Mouse (Mus musculus) heart, embryonic 11.5 days (tissue): ENCODE data around the gene Gna12. TPM values are rescaled to one million over a fixed set of nuclear protein-coding genes. Genes with fewer than 3 reads are reported as not detected.

Source experiments
- ATAC-seq: fragments of 200-750 bp; cut with Nextera tagmentation; replicated peaks from 2 replicates; pipeline ENCODE4 v1.8.0; 2017; ENCODE audit warnings: moderate library complexity; ENCODE audit not compliant: insufficient number of reproducible peaks, low FRiP score, low TSS enrichment
- H3K27ac ChIP-seq: fragments of 300-500 bp; sonication (generic); 2 replicates; pipeline ENCODE4 v1.5.1; 2014; ENCODE audit warnings: mild to moderate bottlenecking, low read depth, low read length
- H3K27me3 ChIP-seq: fragments of 300-500 bp; sonication (generic); 2 replicates; pipeline ENCODE4 v1.6.1; 2014; ENCODE audit warnings: mild to moderate bottlenecking, low read length, mixed read lengths; ENCODE audit not compliant: control insufficient read depth, insufficient read depth
- H3K36me3 ChIP-seq: fragments of 300-500 bp; sonication (generic); 2 replicates; pipeline ENCODE4 v1.6.1; 2014; ENCODE audit warnings: mild to moderate bottlenecking, low read length, moderate library complexity, mixed read lengths; ENCODE audit not compliant: control insufficient read depth, insufficient read depth
- H3K4me1 ChIP-seq: fragments of 300-500 bp; sonication (generic); 2 replicates; pipeline ENCODE4 v1.6.1; 2014; ENCODE audit warnings: low read length; ENCODE audit not compliant: control insufficient read depth, insufficient read depth
- H3K4me2 ChIP-seq: fragments of 300-500 bp; sonication (generic); 2 replicates; pipeline ENCODE4 v1.6.1; 2014; ENCODE audit warnings: mild to moderate bottlenecking, moderate library complexity
- H3K4me3 ChIP-seq: fragments of 300-500 bp; sonication (generic); 2 replicates; pipeline ENCODE4 v1.5.1; 2014; ENCODE audit warnings: low read depth, low read length
- H3K9ac ChIP-seq: fragments of 300-500 bp; sonication (generic); 2 replicates; pipeline ENCODE4 v1.6.1; 2014; ENCODE audit warnings: mild to moderate bottlenecking, low read depth, low read length, moderate library complexity
- H3K9me3 ChIP-seq: fragments of 300-500 bp; sonication (generic); replicated peaks from 2 replicates; pipeline ENCODE4 v1.6.1; 2016; ENCODE audit warnings: low read length; ENCODE audit not compliant: control insufficient read depth
- WGBS: fragments of 180-500 bp; shearing (Covaris S2); extraction: QIAGEN DNeasy Blood & Tissue Kit; methylation state at CpG from one replicate; pipeline ENCODE4 v1.1.7; 2014; ENCODE audit not compliant: insufficient replicate concordance; 5-methylcytosine and 5-hydroxymethylcytosine counted together
- polyA plus RNA-seq: library from polyadenylated mRNA; unstranded; fragments of >200 nt; fragmentation: Nextera tagmentation; extraction: Ambion mirVana; gene quantifications from 2 replicates; pipeline ENCODE4 v1.2.1, GENCODE M21; 2014

Gene Gna12
- polyA plus RNA-seq, 1 experiment from 2014 or later: 33.1 TPM

DNA sequence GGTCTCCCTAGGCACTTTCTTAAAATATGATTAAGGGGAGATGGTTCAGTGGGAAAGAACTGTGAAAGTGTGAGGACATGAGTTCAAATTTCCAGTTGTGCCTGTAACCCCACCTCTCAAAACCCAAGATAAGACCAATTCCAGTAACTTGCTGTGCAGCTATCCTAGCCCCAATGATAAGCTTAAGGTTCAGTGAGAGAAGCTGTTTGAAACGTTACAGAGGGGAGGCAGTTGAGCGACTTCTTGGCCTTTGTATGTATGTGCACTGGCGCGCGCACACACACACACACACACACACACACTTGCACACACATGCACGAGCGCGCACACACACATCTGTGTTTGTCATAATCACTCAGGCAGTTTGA, 817 bp upstream of the Gna12 start:
- peak overlapping the region; percentile 28 for H3K4me3 ChIP-seq
- H3K27ac ChIP-seq: no peak overlapping the region
- WGBS: 76% methylated on average over 8 of the region's 8 CpGs
- H3K4me1 ChIP-seq: peaks cover 26% of the 10 kb centered on the region
- no peak overlapping the region for H3K9ac ChIP-seq
- H3K9me3 ChIP-seq: no peaks in the 10 kb centered on the region
- ATAC-seq: no peak
- H3K36me3 ChIP-seq: no peaks in the 10 kb centered on the region
- H3K4me2 ChIP-seq: peak overlapping the region; percentile 55
- no peaks in the 10 kb centered on the region for H3K27me3 ChIP-seq

DNA sequence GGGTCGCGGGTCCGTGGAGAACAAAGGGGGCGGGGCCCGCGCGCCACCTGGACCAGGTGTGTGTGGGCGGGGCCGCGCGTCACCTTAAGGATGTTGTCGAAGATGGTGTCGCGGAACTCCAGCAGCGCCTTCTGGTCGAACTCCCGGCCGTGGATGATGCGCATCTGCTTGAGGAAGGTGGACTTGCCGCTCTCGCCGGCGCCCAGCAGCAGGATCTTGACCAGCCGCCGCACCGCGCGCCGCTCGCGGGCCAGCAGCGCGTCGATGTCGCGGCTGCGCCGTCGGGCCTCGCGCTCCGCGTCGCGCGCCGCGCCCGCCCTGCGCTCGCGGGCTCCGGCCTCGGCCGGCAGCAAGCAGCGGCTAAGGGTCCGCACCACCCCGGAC, 328 bp downstream of the Gna12 start:
- WGBS: under 1% methylated on average over 57 of the region's 58 CpGs
- ATAC-seq: peak; percentile 29
- peak overlapping the region; percentile 75 for H3K27ac ChIP-seq
- peak overlapping the region; percentile 91 for H3K4me2 ChIP-seq
- 0 out of 2 replicates have a peak, but pooled peaks cover 2% of the 10 kb centered on the region for H3K36me3 ChIP-seq
- H3K4me1 ChIP-seq: peaks cover 26% of the 10 kb centered on the region
- H3K4me3 ChIP-seq: peak overlapping the region; percentile 87
- H3K9me3 ChIP-seq: no peaks in the 10 kb centered on the region
- peak overlapping the region; percentile 87 for H3K9ac ChIP-seq
- no peaks in the 10 kb centered on the region for H3K27me3 ChIP-seq

DNA sequence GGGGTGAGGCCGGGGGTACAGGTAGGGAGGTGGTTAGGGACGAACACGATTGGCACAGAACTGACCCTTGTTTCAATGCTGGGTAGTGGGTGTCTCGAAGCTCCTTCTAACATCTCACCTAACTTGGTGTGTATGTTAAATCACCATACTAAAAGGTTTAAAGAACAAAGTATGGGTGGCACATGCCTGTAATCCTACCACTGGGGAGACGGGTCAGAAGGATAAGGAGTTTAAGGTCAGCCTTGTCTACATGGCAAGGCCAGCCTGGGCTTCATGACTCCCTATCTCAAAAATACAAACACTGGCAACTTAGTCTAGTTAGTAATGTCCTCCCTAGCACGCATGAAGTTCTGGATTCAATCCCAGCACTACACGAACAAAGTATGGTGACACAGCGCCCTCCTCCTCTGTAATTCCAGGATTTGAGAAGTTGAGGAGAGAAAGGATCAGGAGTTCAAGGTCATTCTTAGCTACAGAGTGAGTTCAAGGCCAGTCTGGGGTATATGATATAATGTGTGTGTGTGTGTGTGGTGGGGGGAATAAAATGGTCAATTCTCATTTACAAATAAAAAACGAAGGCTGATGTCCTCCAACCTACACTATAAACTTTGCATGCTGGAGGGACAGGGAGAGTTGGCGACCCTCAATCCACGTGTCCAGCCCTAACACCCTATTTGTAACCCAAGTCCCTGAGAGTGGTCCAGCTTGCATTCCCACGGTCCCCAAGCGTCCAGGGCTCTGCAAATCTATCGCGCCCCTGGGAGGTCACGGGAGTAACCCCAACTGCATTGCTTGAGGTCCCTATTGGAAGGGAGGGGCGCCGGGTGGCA, 935 bp downstream of the Gna12 start:
- peak overlapping the region; percentile 87 for H3K9ac ChIP-seq
- peak overlapping the region; percentile 75; the same call in 1 of the 2 replicates for H3K27ac ChIP-seq
- no peak for ATAC-seq

DNA sequence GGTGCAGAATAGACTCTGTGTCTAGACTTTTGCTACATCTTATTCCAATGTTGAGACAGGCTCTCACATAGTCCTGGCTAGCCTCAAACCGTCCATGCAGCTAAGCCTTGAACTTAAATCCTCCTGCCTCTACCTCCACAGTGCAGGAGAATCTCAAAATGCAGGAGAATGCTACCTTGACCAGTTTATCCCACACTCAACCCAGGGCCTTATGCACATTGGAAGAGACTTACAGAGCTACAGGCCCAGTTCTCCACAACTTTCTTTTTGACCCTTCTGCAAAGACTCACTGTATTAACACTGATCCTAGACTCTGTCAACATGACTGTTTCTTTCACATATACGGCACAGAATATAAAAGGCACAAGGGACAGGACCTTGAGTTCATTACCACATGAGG, 1.9 kb downstream of the Gna12 start:
- ATAC-seq: no peak
- Histone ChIP-seq H3K36me3 (0 out of 2 replicates have a peak, but pooled peaks cover 2% of the 10 kb centered on the region), H3K9me3 (no peaks in the 10 kb centered on the region), H3K9ac (0 out of 2 replicates have a peak overlapping the region, but pooled peaks have one; percentile 6), H3K27me3 (no peaks in the 10 kb centered on the region), H3K4me1 (peaks cover 26% of the 10 kb centered on the region), H3K4me3 (peak overlapping the region; percentile 87), H3K4me2 (peak overlapping the region; percentile 91), H3K27ac (peak overlapping the region; percentile 41; the same call in 1 of the 2 replicates)
- WGBS: 62% methylated on average over 2 of the region's 2 CpGs

More for the DNA sequence above, 935 bp downstream of the Gna12 start:
- Histone ChIP-seq H3K4me3 (peak overlapping the region; percentile 87), H3K4me1 (peaks cover 26% of the 10 kb centered on the region), H3K27me3 (no peaks in the 10 kb centered on the region), H3K9me3 (no peaks in the 10 kb centered on the region), H3K4me2 (peak overlapping the region; percentile 91), H3K36me3 (0 out of 2 replicates have a peak, but pooled peaks cover 2% of the 10 kb centered on the region)
- WGBS: 36% methylated on average over 18 of the region's 18 CpGs

DNA sequence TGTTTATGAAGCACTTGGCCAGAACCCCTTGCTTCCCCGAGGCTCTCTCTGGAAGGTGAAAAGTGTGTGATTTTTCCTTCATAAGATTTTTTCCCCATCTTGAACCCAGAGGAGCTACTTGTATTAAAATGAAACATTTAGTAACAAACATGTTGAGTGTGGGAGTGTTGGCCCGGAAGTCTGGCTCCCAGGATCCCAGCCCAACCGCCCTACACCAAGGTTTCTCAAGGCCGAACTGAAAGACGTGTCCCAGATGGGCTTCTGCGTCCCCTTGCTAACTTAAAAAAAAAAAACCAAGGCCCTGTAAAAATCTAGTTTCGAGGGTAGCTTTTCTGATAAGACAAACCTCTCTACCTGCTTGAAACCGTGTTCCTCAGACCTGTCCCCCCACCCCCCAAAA, 2.3 kb downstream of the Gna12 start:
- ATAC-seq: no peak
- H3K4me3 ChIP-seq: no peak overlapping the region
- peak overlapping the region; percentile 91 for H3K4me2 ChIP-seq
- 0 out of 2 replicates have a peak, but pooled peaks cover 2% of the 10 kb centered on the region for H3K36me3 ChIP-seq
- H3K27ac ChIP-seq: peak overlapping the region; percentile 41; the same call in 1 of the 2 replicates
- 0 out of 2 replicates have a peak overlapping the region, but pooled peaks have one; percentile 6 for H3K9ac ChIP-seq
- H3K27me3 ChIP-seq: no peaks in the 10 kb centered on the region
- 40% methylated on average over 8 of the region's 8 CpGs for WGBS
- H3K9me3 ChIP-seq: no peaks in the 10 kb centered on the region
- peaks cover 26% of the 10 kb centered on the region for H3K4me1 ChIP-seq

DNA sequence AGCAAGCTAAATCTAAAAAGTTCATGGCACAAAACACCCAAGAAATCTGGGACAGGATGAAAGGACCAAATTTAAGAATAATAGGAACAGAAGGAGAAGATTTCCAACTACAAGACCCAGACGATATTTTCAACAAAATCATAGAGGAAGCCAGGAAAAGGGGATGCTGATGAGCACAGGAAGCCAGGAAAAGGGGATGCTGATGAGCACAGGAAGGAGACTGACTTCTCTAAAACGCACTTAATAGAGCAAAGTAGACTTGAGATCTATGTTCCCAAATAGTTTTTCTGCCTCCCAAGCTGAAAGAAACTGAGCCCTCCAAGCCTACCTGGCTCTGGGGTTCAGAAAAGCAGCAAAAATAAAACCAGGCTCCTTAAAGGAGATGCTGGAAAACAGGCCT, 2.8 kb downstream of the Gna12 start:
- WGBS: 30% methylated on average over 2 of the region's 2 CpGs

DNA sequence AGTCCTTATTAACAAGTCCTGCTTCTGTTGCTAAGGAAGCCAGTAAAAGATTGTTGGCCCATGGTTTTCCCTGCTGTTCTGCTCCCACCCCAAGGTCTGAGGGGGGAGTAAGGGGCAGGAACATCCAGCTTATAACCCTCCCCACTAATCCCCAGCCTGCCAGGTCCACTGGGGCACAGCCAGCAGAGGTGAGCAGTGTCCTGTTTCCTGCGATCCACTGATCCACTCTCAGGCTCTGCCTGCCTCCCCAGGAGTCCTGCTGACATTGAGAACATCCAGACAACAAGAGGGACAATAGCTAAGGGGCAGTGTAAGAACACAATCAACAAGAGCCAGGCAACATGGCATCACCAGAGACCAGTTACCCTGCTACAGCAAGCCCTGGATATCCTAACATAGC, 3.4 kb downstream of the Gna12 start:
- Histone ChIP-seq H3K27me3 (no peaks in the 10 kb centered on the region), H3K4me1 (peaks cover 27% of the 10 kb centered on the region), H3K36me3 (0 out of 2 replicates have a peak, but pooled peaks cover 2% of the 10 kb centered on the region), H3K9me3 (no peaks in the 10 kb centered on the region), H3K27ac (peak overlapping the region; percentile 22; the same call in 1 of the 2 replicates), H3K4me2 (peak overlapping the region; percentile 35), H3K9ac (no peak overlapping the region), H3K4me3 (no peak overlapping the region)
- 25% methylated on average over 1 of the region's 1 CpGs for WGBS
- no peak for ATAC-seq

More for the DNA sequence above, 2.8 kb downstream of the Gna12 start:
- ATAC-seq: no peak
- Histone ChIP-seq H3K36me3 (0 out of 2 replicates have a peak, but pooled peaks cover 2% of the 10 kb centered on the region), H3K4me1 (peaks cover 26% of the 10 kb centered on the region), H3K4me2 (peak overlapping the region; percentile 91; the same call in 1 of the 2 replicates), H3K27ac (peak overlapping the region; percentile 22; the same call in 1 of the 2 replicates), H3K4me3 (no peak overlapping the region), H3K27me3 (no peaks in the 10 kb centered on the region), H3K9ac (no peak overlapping the region), H3K9me3 (no peaks in the 10 kb centered on the region)

DNA sequence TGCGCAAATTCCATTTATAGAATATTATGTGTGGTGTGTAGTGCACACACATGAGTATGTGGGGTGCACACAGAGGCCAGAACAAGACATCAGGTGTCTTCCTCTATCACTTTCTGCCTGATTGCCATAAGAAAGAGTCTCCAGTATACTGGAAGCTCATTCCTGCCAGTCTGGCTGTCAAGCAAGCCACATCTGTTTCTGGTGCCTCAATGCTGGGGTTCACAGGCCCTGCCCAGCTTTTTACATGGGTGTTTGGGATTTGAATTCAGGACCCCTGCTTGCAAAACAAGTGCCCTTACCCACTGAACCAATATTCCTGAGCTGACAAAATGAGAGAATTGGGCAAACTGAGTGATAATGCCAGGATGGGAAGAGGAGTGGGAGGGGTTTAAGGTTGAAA, 4.1 kb downstream of the Gna12 start:
- no peak overlapping the region for H3K27ac ChIP-seq
- WGBS: 100% methylated on average over 1 of the region's 1 CpGs
- no peak overlapping the region for H3K4me2 ChIP-seq
- no peaks in the 10 kb centered on the region for H3K9me3 ChIP-seq
- no peak overlapping the region for H3K4me3 ChIP-seq
- no peak overlapping the region for H3K9ac ChIP-seq
- no peak for ATAC-seq
- H3K36me3 ChIP-seq: 0 out of 2 replicates have a peak, but pooled peaks cover 2% of the 10 kb centered on the region
- H3K27me3 ChIP-seq: no peaks in the 10 kb centered on the region
- peaks cover 30% of the 10 kb centered on the region for H3K4me1 ChIP-seq
